Mouse (Mus musculus): ENCODE measurements at regions not wholly inside any gene's neighbourhood (a gene's known extent, or its start where the extent isn't known, plus 50 kb on each side); places are given as distances from the start of the nearest gene placed in this dataset.

GRCm38 (mm10) chr2:73037266-73038046, 50.9 kb upstream of the Gm11084 start:
- TF ChIP-seq CTCF (IDR thresholded peaks at IDR 0.05; ENCODE audit: insufficient read depth, low read length), result no peak
- TF ChIP-seq POLR2A (IDR thresholded peaks at IDR 0.05; ENCODE audit: borderline replicate concordance, extremely low read depth, low read depth, low read length), result 0 out of 2 replicates have a peak, but pooled peaks have one; percentile 15
